Mouse (Mus musculus): ENCODE data around the gene Fcgrt. TPM values are rescaled to one million over a fixed set of nuclear protein-coding genes. Genes with fewer than 3 reads are reported as not detected.
"Not testable (repeated sequence)": the region's sequence is repeated elsewhere in the genome, so short reads cannot be mapped to it uniquely, and the experiment has no call there.

The Fcgrt gene
- total RNA-seq, 2 experiments from 2014 or later = 17.7 to 18.3 TPM

DNA sequence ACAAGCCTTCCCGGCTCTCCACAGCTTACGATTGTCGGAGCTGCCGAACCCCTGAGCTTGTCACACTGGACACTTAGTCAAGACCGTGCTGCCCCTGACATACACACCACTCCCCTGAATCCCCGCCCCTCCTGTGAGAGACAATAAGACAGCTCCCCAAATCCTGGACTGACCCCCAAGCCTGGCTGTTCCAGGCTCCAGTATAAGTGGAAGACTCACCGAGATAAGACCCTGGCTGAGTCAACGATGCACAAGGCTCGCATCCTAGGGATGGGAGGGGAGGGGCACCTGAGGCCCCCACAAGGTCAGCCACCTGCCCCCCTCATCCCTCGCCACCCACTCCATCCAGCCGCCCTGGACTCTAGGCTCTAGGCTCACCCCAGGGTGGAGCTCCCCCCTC lies 28.2 kb upstream of the Fcgrt start:
- no peak for DNase-seq
- intact Hi-C loops (cut with DNase I) = no loop called here

GRCm38 (mm10) chr7:45129776-45130512 lies 26.3 kb upstream of the Fcgrt start:
- DNase-seq = no peak
- intact Hi-C loops (cut with DNase I) = no loop called here

GRCm38 (mm10) chr7:45129318-45129717 lies 25.7 kb upstream of the Fcgrt start:
- intact Hi-C loops (cut with DNase I) = no loop called here
- no peak for DNase-seq

GRCm38 (mm10) chr7:45128624-45129246 lies 25.1 kb upstream of the Fcgrt start, which contains the start of gene Rpl13a:
TSS of gene Rpl13a (minus strand) at chr7:45128761.
- intact Hi-C loops (cut with DNase I) = no loop called here
- DNase-seq = peak; percentile 99

- DNase-seq = no peak
- intact Hi-C loops (cut with DNase I) = no loop called here
These were observed 24.1 kb upstream of the Fcgrt start for GRCm38 (mm10) chr7:45127700-45128224.

GRCm38 (mm10) chr7:45126844-45127699 lies 23.4 kb upstream of the Fcgrt start:
- intact Hi-C loops (cut with DNase I) = no loop called here
- DNase-seq = no peak

GRCm38 (mm10) chr7:45126147-45126843 lies 22.6 kb upstream of the Fcgrt start:
- DNase-seq = no peak
- intact Hi-C loops (cut with DNase I) = no loop called here

DNA sequence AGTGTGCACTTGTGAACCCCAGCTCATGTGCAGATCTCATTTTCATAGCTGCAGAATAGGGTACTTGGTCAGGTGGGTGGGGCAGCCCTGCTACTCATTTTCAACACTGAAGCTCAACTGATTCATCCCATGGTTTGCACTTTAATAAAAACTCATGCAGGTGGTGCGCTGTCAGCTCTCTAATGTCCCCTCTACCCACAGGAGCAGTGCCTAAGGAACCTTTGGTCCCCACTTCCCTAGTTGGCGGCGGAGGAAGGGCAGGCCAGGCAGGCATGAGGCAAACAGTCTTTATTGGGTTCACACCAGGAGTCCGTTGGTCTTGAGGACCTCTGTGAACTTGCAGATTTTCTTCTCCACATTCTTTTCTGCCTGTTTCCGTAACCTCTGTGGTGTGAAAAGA lies 22.0 kb upstream of the Fcgrt start:
- DNase-seq; intact Hi-C loops (cut with DNase I): not testable (repeated sequence)

DNA sequence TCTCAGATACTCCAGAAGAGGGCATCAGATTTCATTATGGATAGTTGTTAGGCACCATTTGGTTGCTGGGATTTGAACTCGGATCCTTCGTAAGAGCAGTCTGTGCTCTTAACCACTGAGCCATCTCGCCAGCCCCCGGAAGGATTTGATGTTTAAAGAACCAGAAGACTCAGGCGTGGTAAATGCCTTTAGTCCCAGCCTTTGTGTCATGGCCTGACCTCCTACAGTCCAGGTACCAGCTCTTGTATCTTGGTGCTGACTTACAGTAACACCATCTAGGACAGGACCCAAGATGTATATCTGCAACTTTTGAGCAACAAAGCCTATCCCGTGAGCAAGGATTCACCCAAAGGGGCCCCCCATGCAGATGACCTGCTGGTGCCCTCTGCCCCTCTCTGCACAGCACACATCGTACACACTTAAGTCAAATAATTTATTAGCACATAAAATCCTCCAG lies 21.5 kb upstream of the Fcgrt start:
- intact Hi-C loops (cut with DNase I) = no loop called here
- DNase-seq = no peak

DNA sequence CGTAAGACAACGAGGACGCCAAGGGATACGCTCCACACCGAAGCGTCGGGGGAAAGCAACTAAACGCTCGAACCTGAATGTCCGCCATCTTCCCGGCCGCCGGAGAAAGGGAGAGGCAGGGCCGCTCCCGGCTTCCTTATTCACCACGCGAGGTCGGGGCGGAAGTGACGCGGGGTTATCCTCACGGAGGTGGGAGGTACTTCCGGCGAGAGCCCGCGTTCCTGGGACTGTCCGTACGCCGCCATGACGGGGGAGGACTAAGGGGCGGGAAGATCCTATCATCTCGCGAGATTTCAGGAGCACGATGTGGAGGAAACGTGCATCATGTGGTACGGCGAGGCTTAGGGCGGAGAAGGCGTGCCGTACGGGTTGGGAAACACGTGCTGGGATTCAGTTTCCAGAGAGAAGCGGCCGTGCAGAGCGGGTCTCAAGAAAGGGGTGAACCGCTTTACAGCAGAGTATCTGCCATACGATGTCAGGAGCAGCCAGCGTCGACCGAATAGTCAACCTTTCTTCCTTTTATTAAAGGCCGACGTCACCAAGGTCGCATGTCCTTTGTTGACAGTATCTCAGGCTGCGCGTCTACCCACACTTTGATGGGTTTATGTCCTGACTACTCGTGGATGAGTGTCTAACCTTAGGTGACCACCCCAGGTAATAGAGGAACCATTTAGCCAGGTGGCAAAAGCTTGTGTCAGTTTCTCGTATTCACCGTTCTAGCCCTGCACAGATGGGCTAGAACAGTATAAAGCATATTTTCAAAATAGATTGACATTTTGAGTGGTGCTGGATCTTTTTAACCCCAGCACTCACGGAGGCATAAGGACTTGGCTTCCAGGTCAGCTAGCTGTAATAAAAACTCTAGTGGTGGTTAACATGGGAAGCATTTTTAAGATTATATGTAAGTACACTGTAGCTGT lies 20.8 kb upstream of the Fcgrt start, which contains the start of gene Rps11:
Gene Rps11 (minus strand): TSS at position 216 of the 920 bp plus-strand sequence.
- peak; percentile 99 for DNase-seq
- intact Hi-C loops (cut with DNase I) = no loop called here

DNA sequence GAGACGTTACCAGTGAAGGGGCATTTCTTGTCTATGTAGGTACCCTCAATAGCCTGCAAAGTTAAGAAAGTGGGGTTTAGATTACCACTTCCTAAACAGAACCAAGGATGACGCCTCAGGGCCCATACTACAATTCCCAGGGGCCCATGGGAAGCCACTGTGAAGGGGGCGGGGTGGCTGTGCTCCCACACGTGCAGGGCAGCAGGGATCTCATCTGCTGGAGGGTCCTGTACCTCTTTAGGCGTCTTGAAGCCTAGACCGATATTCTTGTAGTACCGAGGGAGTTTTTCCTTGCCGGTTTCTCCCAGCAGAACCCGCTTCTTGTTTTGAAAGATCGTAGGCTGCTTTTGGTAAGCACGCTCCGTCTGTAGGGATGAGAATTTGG lies 19.5 kb upstream of the Fcgrt start:
- DNase-seq = peak; percentile 48
- intact Hi-C loops (cut with DNase I) = no loop called here

DNA sequence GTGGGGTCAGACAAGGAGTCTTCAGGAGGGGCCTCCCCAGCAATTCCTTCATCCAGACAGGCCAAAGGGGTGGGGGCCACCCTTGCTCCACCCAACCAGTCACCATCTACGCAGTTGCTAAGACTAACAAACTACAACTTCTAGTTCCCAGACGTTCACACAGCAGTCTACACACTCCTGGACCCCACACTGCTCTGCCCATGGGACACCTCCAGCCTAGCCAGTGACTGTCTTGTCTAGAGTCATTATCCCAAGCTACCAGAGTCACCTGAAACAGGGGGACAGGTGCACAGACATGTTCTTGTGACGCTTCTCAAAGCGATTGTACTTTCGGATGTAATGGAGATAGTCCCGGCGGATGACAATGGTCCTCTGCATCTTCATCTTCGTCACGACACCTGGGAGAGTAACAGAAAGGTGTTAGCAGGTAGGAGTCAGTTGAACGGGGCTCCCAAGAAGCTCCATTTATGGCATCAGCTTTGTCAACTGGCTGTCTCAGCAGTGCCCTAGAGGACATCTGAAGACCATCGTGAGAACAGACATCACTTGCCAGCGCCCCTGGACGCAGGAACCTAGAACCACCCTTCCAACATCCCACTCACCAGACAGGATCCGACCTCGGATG lies 19.0 kb upstream of the Fcgrt start:
- no peak for DNase-seq
- intact Hi-C loops (cut with DNase I) = no loop called here

DNA sequence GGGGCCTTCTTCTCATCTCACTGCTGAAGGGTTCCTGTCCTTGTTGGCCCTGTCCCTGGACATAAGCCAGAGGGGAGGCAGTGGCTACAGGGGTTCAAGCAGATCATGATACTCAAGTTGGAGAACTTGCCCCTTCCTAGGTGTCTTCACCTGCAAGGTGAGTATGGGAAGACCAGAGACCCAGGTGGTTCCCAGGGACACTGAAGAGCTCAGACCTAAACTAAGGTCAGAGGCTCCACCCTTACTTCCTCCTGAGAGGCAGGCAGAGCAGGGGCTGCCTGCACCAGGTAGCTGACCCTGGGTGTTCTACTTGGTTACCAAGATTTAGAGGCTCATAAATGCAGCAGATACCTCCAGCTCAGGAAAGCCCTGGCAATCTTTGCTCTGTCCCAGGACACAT lies 18.3 kb upstream of the Fcgrt start:
- intact Hi-C loops (cut with DNase I) = no loop called here
- DNase-seq = no peak

DNA sequence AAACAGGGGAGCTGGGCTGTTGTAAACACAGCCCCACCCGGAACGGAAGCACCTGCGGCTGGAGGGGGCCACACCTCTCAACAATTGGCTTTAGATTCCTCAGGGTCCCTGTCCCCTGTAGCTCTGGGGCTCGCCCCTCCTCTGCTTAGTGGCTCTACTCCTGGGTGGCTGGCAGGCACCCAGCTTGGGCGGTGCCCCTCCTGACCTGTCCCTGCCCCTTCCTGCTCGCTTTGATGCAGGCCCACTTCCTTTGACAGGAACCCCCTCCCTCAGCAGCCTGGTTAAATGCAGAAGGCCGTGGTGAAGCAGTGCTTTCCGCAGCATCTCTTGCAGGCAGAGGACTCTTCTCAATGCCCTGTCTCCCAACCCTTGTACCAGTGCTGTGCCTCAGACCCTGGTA lies 17.8 kb upstream of the Fcgrt start:
- no peak for DNase-seq
- intact Hi-C loops (cut with DNase I) = no loop called here

- intact Hi-C loops (cut with DNase I) = no loop called here
These were observed 16.4 kb upstream of the Fcgrt start for GRCm38 (mm10) chr7:45119780-45120709.

GRCm38 (mm10) chr7:45118336-45118735 lies 14.7 kb upstream of the Fcgrt start:
- no peak for DNase-seq

More at GRCm38 (mm10) chr7:45119780-45120709, 16.4 kb upstream of the Fcgrt start:
- DNase-seq = no peak

GRCm38 (mm10) chr7:45117566-45117965 lies 13.9 kb upstream of the Fcgrt start:
- intact Hi-C loops (cut with DNase I) = no loop called here
- no peak for DNase-seq

More at GRCm38 (mm10) chr7:45118336-45118735, 14.7 kb upstream of the Fcgrt start:
- intact Hi-C loops (cut with DNase I) = no loop called here

DNA sequence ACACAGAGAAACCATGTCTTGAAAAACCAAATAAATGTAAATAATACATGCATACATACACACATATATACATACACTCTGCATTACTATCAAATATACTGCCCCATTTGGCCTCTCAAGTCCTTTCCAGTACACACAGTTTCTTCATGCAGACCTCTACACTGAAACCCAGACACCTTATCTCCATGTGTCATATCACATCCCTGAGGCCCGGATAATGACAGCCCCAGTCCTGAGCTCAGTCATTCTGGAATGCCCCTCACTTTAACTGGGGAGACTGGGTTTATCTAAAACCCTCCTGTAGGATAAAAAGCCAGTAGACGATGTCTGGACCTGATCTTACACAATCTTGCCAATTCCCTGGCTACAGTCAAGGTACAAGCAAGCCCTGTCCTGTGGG lies 9.8 kb upstream of the Fcgrt start:
- intact Hi-C loops (cut with DNase I) = no loop called here
- no peak for DNase-seq

Measured in left cerebral cortex, postnatal 4 days (tissue).